Mouse (Mus musculus): ENCODE measurements around the gene Polr3a.

DNA sequence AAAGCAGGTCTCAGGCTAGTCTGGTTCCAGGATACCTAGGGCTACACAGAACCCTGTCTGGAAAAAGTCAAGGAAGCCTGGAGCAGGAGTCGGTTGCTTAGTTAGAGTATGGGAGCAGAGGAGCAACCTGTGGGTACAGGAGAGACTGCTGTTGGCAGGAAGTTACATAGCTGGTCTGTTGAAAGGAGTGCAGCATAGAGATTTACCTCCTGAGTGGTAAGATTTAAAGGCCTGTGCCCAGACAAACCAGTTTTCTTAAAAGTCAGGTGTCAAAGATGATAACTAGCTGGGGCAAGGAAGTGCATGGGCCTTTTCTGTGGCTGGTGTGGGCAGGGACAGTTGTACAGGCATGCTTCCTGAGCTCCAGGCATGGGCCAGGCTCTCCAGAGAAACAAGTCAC, 10.6 kb upstream of the Polr3a start:
- TF ChIP-seq TAL1 (IDR thresholded peaks at IDR 0.05; ENCODE audit: low read length) = no peak
- TF ChIP-seq GATA1 (IDR thresholded peaks at IDR 0.05; ENCODE audit: low read length) = no peak

Measured in erythroblast, embryonic 14.5 days (primary cell).